Mouse (Mus musculus) mouse embryonic stem cell (cell line): ENCODE results near the gene Cnih4.

Source experiments
- in situ Hi-C, 2 experiments: fragments of 300-500 bp; cut with MboI; formaldehyde crosslinking; loops; 1 replicate in 1 of 2; 3 replicates in 1 of 2; pipeline ENCODE4 v1.14.3; 2019 to 2020; ENCODE audit warnings: low sequenced_read_pairs in 2 of 2, low pct_unique_long_range_greater_than_20kb in 1 of 2, mixed read lengths in 1 of 2; ENCODE audit not compliant: unreplicated experiment in 1 of 2

Gene Cnih4

GRCm38 (mm10) chr1:181143950-181144836 lies at the start of gene Cnih4, which contains the start of gene Nvl:
Gene Cnih4, plus strand, starts transcription at chr1:181144693.
Gene Nvl, minus strand, starts transcription at chr1:181144204.
- in situ Hi-C loops = loop anchor here (25.0 kb wide), 3 partner anchors 282 to 1382 kb away; partner anchors contain the start of gene Sde2 (in 2 of the 2)

GRCm38 (mm10) chr1:181117112-181117511 lies 27.4 kb upstream of the Cnih4 start:
- in situ Hi-C loops = no loop called here

- in situ Hi-C loops = no loop called here
Measured at GRCm38 (mm10) chr1:181124145-181124544, 20.3 kb upstream of the Cnih4 start.

- in situ Hi-C loops = loop anchor here (25.0 kb wide), 3 partner anchors 264 to 1364 kb away; partner anchors contain the start of gene Sde2 (in 2 of the 2)
Measured at GRCm38 (mm10) chr1:181125916-181126315, 18.6 kb upstream of the Cnih4 start.

- in situ Hi-C loops = loop anchor here (25.0 kb wide), 3 partner anchors 264 to 1364 kb away; partner anchors contain the start of gene Sde2 (in 2 of the 2)
Measured at GRCm38 (mm10) chr1:181126766-181127165, 17.7 kb upstream of the Cnih4 start.

- in situ Hi-C loops = loop anchor here (25.0 kb wide), 3 partner anchors 270 to 1370 kb away; partner anchors contain the start of gene Sde2 (in 2 of the 2)
Measured at GRCm38 (mm10) chr1:181131915-181132314, 12.6 kb upstream of the Cnih4 start.

- in situ Hi-C loops = loop anchor here (25.0 kb wide), 3 partner anchors 276 to 1376 kb away; partner anchors contain the start of gene Sde2 (in 2 of the 2)
Measured at GRCm38 (mm10) chr1:181138730-181139129, 5.8 kb upstream of the Cnih4 start.

- in situ Hi-C loops = loop anchor here (25.0 kb wide), 3 partner anchors 281 to 1381 kb away; partner anchors contain the start of gene Sde2 (in 2 of the 2)
Measured at GRCm38 (mm10) chr1:181143609-181143949, 914 bp upstream of the Cnih4 start.

GRCm38 (mm10) chr1:181144966-181145365 lies 473 bp downstream of the Cnih4 start:
- in situ Hi-C loops = loop anchor here (25.0 kb wide), 3 partner anchors 283 to 1383 kb away; partner anchors contain the start of gene Sde2 (in 2 of the 2)

GRCm38 (mm10) chr1:181146187-181146586 lies 1.7 kb downstream of the Cnih4 start:
- in situ Hi-C loops = loop anchor here (25.0 kb wide), 3 partner anchors 284 to 1384 kb away; partner anchors contain the start of gene Sde2 (in 2 of the 2)

- in situ Hi-C loops = loop anchor here (25.0 kb wide), 3 partner anchors 286 to 1386 kb away; partner anchors contain the start of gene Sde2 (in 2 of the 2)
Measured at GRCm38 (mm10) chr1:181148540-181148939, 4.0 kb downstream of the Cnih4 start.

GRCm38 (mm10) chr1:181149373-181150017 lies 5.0 kb downstream of the Cnih4 start:
- in situ Hi-C loops = loop anchor here (25.0 kb wide), 3 partner anchors 287 to 1387 kb away; partner anchors contain the start of gene Sde2 (in 2 of the 2)

- in situ Hi-C loops = no loop called here
Measured at GRCm38 (mm10) chr1:181150431-181150826, 5.9 kb downstream of the Cnih4 start.

- in situ Hi-C loops = no loop called here
Measured at GRCm38 (mm10) chr1:181150827-181151534, 6.5 kb downstream of the Cnih4 start.

- in situ Hi-C loops = no loop called here
Measured at GRCm38 (mm10) chr1:181151541-181151940, 7.0 kb downstream of the Cnih4 start.

GRCm38 (mm10) chr1:181167816-181168215 lies 23.3 kb downstream of the Cnih4 start:
- in situ Hi-C loops = no loop called here

GRCm38 (mm10) chr1:181168377-181168776 lies 23.9 kb downstream of the Cnih4 start:
- in situ Hi-C loops = no loop called here

- in situ Hi-C loops = no loop called here
Measured at GRCm38 (mm10) chr1:181170210-181170609, 25.7 kb downstream of the Cnih4 start.
